Mouse (Mus musculus) hindbrain, postnatal 0 days (tissue): Measurements from ENCODE around the gene Nudt9. TPM values are rescaled to one million over a fixed set of nuclear protein-coding genes. Genes with fewer than 3 reads are reported as not detected.

Source experiments
- ATAC-seq: fragments of 200-750 bp; cut with Nextera tagmentation; 2 replicates; pipeline ENCODE4 v1.8.0; 2017; ENCODE audit warnings: mild to moderate bottlenecking, moderate TSS enrichment, moderate library complexity
- DNase-seq: peaks from one replicate; pipeline ENCODE4 v3.0.0-alpha.2; 2015; ENCODE audit warnings: low spot score
- H3K27ac ChIP-seq: fragments of 300-500 bp; sonication (generic); 2 replicates; pipeline ENCODE4 v1.5.1; 2014; ENCODE audit warnings: mild to moderate bottlenecking
- H3K27me3 ChIP-seq: fragments of 300-500 bp; sonication (generic); 2 replicates; pipeline ENCODE4 v1.6.1; 2014; ENCODE audit warnings: low read length, mixed read lengths; ENCODE audit not compliant: insufficient read depth
- H3K36me3 ChIP-seq: fragments of 300-500 bp; sonication (generic); 2 replicates; pipeline ENCODE4 v1.6.1; 2014; ENCODE audit warnings: low read length, mixed read lengths; ENCODE audit not compliant: insufficient read depth
- H3K4me1 ChIP-seq: fragments of 300-500 bp; sonication (generic); 2 replicates; pipeline ENCODE4 v1.6.1; 2014; ENCODE audit warnings: antibody characterized with exemption, low read length, mixed read lengths; ENCODE audit not compliant: insufficient read depth
- H3K4me2 ChIP-seq: fragments of 300-500 bp; sonication (generic); 2 replicates; pipeline ENCODE4 v1.6.1; 2014; ENCODE audit warnings: low read depth, mild to moderate bottlenecking, low read length, moderate library complexity, mixed read lengths
- H3K4me3 ChIP-seq: fragments of 300-500 bp; sonication (generic); 2 replicates; pipeline ENCODE4 v1.5.1; 2014; ENCODE audit warnings: low read length
- H3K9ac ChIP-seq: fragments of 300-500 bp; sonication (generic); replicated peaks from 2 replicates; pipeline ENCODE4 v1.6.1; 2014; ENCODE audit warnings: mild to moderate bottlenecking, low read length, moderate library complexity, mixed read lengths
- H3K9me3 ChIP-seq: fragments of 300-500 bp; sonication (generic); 2 replicates; pipeline ENCODE4 v1.6.1; 2016; ENCODE audit warnings: low read length, mixed read lengths
- CTCF ChIP-seq: IDR thresholded peaks from 2 replicates; pipeline ENCODE4 v1.5.1; 2016; ENCODE audit warnings: antibody characterized with exemption, control low read depth, low read depth
- WGBS: fragments of 180-500 bp; shearing (Covaris S2); extraction: QIAGEN DNeasy Blood & Tissue Kit; methylation state at CpG from one replicate; pipeline ENCODE4 v1.1.7; 2014; 5-methylcytosine and 5-hydroxymethylcytosine counted together
- microRNA-seq, 2 experiments: library from miRNA; unstranded; fragments of <30 nt; microRNA quantifications; one replicate each; pipeline ENCODE4; 2016
- polyA plus RNA-seq: library from polyadenylated mRNA; unstranded; fragments of >200 nt; fragmentation: Nextera tagmentation; extraction: Ambion mirVana; gene quantifications from 2 replicates; pipeline ENCODE4 v1.2.1, GENCODE M21; 2015
- total RNA-seq: library from RNA; depleted of rRNA; stranded (reverse); fragments of >200 nt; gene quantifications from 2 replicates; pipeline ENCODE4 v1.2.3, GENCODE M21; 2014; rRNA removed

The Nudt9 gene
- total and polyA plus RNA-seq, 2 experiments from 2014 or later = 54.9 to 72.6 TPM

DNA sequence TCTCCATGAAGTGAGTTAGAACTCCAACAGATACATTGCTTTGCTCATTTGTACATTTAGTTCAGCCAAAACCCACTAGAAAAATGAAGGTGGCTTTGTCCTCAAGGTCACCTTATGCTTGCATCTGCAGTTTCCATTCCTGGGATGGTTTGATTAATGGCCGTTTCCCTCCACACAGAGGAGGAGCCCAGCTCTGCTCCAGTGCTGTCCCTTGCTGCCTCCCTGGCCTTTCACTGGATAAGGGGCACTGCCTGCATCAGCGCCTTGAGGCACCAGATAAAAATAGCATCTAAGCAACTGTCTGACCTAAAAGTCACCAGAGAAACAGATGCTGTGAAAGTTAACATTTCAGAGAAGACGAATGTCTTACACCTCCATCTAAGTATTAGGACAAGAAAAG lies 63.4 kb downstream of the Nudt9 start:
- 23% methylated on average over 3 of the region's 3 CpGs for WGBS
- Histone ChIP-seq H3K4me3 (peak overlapping the region; percentile 15), H3K36me3 (no peaks in the 10 kb centered on the region), H3K9ac (peak overlapping the region; percentile 55), H3K27me3 (no peaks in the 10 kb centered on the region), H3K27ac (peak overlapping the region; percentile 91), H3K4me2 (peak overlapping the region; percentile 51), H3K9me3 (no peaks in the 10 kb centered on the region), H3K4me1 (peaks cover 33% of the 10 kb centered on the region)
- TF ChIP-seq CTCF = no peak
- ATAC-seq (no peak), DNase-seq (peak; percentile 44)

DNA sequence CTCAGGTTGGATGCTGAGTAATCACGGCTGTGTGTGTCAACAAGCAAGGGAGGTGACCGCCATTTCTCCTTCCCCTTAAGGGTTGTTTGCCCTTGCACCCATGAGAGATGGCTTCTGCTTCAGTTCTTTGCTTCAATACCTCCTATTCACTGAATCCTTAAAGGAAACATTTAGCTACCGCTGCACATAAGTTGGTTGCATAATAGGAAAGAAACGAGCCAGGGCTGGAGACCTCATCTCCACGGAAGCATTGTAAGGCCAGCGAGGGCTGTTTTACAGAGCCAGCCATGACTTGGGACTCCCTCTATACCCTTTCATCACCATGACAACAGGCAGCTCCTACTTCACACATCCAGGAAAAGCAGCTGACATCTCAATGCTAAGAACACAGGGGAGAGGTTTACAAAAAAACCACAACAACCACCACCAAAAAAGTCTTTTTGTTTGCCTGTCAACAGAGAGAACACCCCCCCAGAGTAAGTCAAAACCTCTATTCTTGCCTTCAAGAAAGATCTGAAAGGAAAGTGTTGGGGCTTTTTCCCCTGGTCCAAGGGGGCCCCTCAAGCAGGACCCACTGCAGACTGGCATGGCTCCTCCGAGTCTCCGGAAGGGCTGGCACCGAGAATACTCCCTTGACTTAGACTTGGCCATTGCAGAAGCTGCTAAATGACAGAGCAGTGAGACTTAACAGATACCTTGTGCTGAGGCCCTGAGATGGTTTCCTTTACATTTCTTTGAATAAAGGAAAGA lies 64.2 kb downstream of the Nudt9 start:
- peak overlapping the region; percentile 91 for H3K27ac ChIP-seq
- H3K9me3 ChIP-seq = no peaks in the 10 kb centered on the region
- no peak for TF ChIP-seq CTCF
- H3K4me3 ChIP-seq = peak overlapping the region; percentile 41
- no peaks in the 10 kb centered on the region for H3K36me3 ChIP-seq
- WGBS = 6% methylated on average over 9 of the region's 9 CpGs
- peak overlapping the region; percentile 51 for H3K4me2 ChIP-seq
- ATAC-seq (peak; percentile 86), DNase-seq (peak; percentile 91)
- peaks cover 33% of the 10 kb centered on the region for H3K4me1 ChIP-seq
- H3K9ac ChIP-seq = peak overlapping the region; percentile 55; the same call in 1 of the 2 replicates
- no peaks in the 10 kb centered on the region for H3K27me3 ChIP-seq

DNA sequence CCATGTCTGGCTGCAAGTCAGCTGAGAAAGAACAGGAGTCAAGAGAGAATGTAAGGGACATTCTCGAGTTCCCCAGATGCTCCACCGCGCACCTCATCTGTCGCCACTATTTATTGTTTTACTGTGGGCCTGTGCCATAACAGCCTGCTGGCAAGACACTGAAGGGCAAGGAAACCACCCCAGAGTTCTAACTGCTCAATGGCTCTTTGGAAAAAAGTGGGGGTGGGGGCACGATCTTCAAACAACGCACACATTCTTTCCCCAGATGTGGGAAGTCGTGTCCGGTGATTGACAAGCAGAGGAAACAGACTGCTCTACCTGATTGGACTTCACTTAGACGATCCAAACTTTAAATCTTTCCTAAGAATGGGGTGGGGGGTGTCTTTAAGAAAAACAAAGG lies 65.9 kb downstream of the Nudt9 start:
- ATAC-seq = no peak

DNA sequence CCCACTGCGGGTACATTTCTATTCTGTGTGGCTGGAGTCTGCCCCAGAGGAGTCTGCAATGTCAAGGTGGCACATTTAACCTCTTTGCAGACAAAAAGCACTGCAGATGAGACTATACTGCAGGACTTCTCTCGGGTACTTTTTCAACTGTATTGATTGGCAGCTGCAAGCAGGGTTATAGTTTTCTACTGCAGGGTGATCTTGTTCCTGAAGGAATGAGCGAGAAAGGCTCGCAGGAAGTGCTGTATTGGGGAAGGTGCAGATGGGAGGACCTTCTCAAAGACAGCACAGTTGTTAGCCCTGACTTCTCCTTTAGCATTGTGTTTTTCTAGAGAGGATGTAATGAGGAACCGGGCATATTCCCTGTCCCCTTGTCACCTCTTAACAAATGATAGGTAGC lies 66.4 kb downstream of the Nudt9 start:
- H3K4me2 ChIP-seq = peak overlapping the region; percentile 51
- ATAC-seq = no peak
- TF ChIP-seq CTCF = no peak
- DNase-seq = peak; percentile 6
- H3K27ac ChIP-seq = peak overlapping the region; percentile 91
- no peaks in the 10 kb centered on the region for H3K36me3 ChIP-seq
- H3K9me3 ChIP-seq = no peaks in the 10 kb centered on the region
- H3K27me3 ChIP-seq = no peaks in the 10 kb centered on the region
- H3K4me3 ChIP-seq = peak overlapping the region; percentile 41
- H3K4me1 ChIP-seq = peaks cover 42% of the 10 kb centered on the region
- 12% methylated on average over 5 of the region's 5 CpGs for WGBS
- peak overlapping the region; percentile 55 for H3K9ac ChIP-seq

More for the DNA sequence above, 65.9 kb downstream of the Nudt9 start:
- H3K27ac ChIP-seq = peak overlapping the region; percentile 91
- H3K9me3 ChIP-seq = no peaks in the 10 kb centered on the region
- H3K4me1 ChIP-seq = peaks cover 42% of the 10 kb centered on the region
- 16% methylated on average over 9 of the region's 9 CpGs for WGBS
- DNase-seq = peak; percentile 53
- peak; percentile 11; the same call in 1 of the 2 replicates for TF ChIP-seq CTCF
- peak overlapping the region; percentile 41 for H3K4me3 ChIP-seq
- H3K36me3 ChIP-seq = no peaks in the 10 kb centered on the region
- H3K9ac ChIP-seq = peak overlapping the region; percentile 55
- H3K27me3 ChIP-seq = no peaks in the 10 kb centered on the region
- peak overlapping the region; percentile 51 for H3K4me2 ChIP-seq

DNA sequence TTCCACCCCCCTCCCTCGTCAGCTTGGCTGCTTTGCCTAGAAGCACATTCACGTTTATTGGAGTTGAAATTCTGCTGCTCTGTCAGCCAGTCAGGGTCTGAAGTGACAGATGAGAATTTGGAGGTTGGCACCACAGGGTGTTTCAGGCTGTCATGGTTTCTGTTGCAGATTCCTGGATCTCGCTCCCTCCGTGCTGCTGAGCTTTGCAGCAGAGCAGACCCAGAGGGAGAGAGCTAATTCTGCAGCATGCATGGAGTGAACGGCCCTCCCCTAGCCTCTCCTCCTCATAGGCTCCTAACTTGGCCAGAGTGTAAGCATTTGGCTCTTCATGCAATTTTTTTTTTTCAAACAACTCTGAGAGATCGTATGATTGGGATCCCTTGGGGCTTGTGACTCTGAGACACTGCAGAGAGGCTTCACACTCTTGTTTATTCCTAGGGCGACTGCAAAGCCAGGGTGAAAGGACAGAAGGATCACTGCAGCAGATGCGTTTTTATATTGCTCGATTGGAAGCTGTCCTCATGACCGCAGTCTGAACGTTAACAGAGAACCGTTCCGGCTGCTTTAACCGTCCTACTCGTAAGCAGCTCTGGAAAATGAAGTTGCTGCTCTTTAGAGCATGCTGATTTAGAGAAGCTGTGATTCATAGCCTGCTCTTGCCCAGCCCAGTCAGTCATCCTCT lies 67.5 kb downstream of the Nudt9 start, which contains the start of gene Sparcl1:
Gene Sparcl1, minus strand, starts transcription at position 243 of the 682 bp plus-strand sequence.
- peak; percentile 80 for DNase-seq
- Histone ChIP-seq H3K27ac (peak within 1 kb of the TSS; percentile 91), H3K4me1 (peaks cover 36% of the 10 kb centered on the region), H3K4me2 (peak within 1 kb of the TSS; percentile 51), H3K4me3 (peak within 1 kb of the TSS; percentile 41), H3K36me3 (no peaks in the 10 kb centered on the region), H3K9me3 (no peaks in the 10 kb centered on the region), H3K27me3 (no peaks in the 10 kb centered on the region), H3K9ac (peak within 1 kb of the TSS; percentile 55)
- no peak for TF ChIP-seq CTCF
- 3% methylated on average over 15 of the region's 15 CpGs for WGBS
- ATAC-seq = peak; percentile 72

Small RNAs within 50 kb of the gene (microRNA-seq; reads per million reads assigned to microRNA genes)
- gene Mir5619 = 2.8 to 2.9 reads per million in 2 experiments

Other genes with a start within 250 kb of the Nudt9 start
- 38.7 and 40.1 TPM in 2 replicates for gene Klhl8, start 135.0 kb upstream of the Nudt9 start, total RNA-seq
- gene Klhl8, start 135.0 kb upstream of the Nudt9 start, polyA plus RNA-seq = 32.0 and 33.4 TPM in 2 replicates
- gene Hsd17b13, start 68.9 kb upstream of the Nudt9 start, total RNA-seq = not detected in 2 replicates
- not detected in 2 replicates for gene Hsd17b13, start 68.9 kb upstream of the Nudt9 start, polyA plus RNA-seq
- gene Hsd17b11, start 24.4 kb upstream of the Nudt9 start, total RNA-seq = 15.2 and 20.5 TPM in 2 replicates
- gene Hsd17b11, start 24.4 kb upstream of the Nudt9 start, polyA plus RNA-seq = 4.5 and 5.4 TPM in 2 replicates
- 0.58 TPM in 1 of 2 replicates, not detected in the other for gene Gm17660, start 31.3 kb downstream of the Nudt9 start, total RNA-seq
- 0.61 TPM in 1 of 2 replicates, not detected in the other for gene Gm17660, start 31.3 kb downstream of the Nudt9 start, polyA plus RNA-seq
- gene Sparcl1, start 67.4 kb downstream of the Nudt9 start, total RNA-seq = 660 and 723 TPM in 2 replicates
- 782 and 913 TPM in 2 replicates for gene Sparcl1, start 67.4 kb downstream of the Nudt9 start, polyA plus RNA-seq
- not detected in 2 replicates for gene Dspp, start 124.4 kb downstream of the Nudt9 start, total RNA-seq
- not detected in 2 replicates for gene Dspp, start 124.4 kb downstream of the Nudt9 start, polyA plus RNA-seq
- gene Dmp1, start 156.3 kb downstream of the Nudt9 start, total RNA-seq = 0.26 TPM in 1 of 2 replicates, not detected in the other
- 0.21 and 0.24 TPM in 2 replicates for gene Dmp1, start 156.3 kb downstream of the Nudt9 start, polyA plus RNA-seq